Mouse (Mus musculus) myocyte (in vitro differentiated cells): ENCODE measurements around the gene Rsc1a1. TPM values are rescaled to one million over a fixed set of nuclear protein-coding genes. Genes with fewer than 3 reads are reported as not detected.

Experiments
- H3K27me3 ChIP-seq: one replicate; pipeline ENCODE4 v1.6.1; 2011; ENCODE audit not compliant: control insufficient read depth, insufficient read depth, insufficient read length
- H3K36me3 ChIP-seq: one replicate; pipeline ENCODE4 v1.6.1; 2011; ENCODE audit not compliant: control insufficient read depth, insufficient read depth
- H3K4me2 ChIP-seq: one replicate; pipeline ENCODE4 v1.6.1; 2011; ENCODE audit warnings: low read depth, control low read depth
- H3K4me3 ChIP-seq: one replicate; pipeline ENCODE4 v1.5.1; 2011; ENCODE audit warnings: mild to moderate bottlenecking, control low read depth, moderate library complexity
- H3K79me2 ChIP-seq: one replicate; pipeline ENCODE4 v1.6.1; 2011; ENCODE audit not compliant: control insufficient read depth, insufficient read depth
- H3ac ChIP-seq: one replicate; pipeline ENCODE4 v1.6.1; 2011; ENCODE audit not compliant: control insufficient read depth, insufficient read length
- CEBPB ChIP-seq: IDR thresholded peaks from 2 replicates; pipeline ENCODE4 v1.6.1; 2011; ENCODE audit warnings: mild to moderate bottlenecking, moderate library complexity; ENCODE audit not compliant: poor library complexity, insufficient read depth, severe bottlenecking
- E2F4 ChIP-seq: IDR thresholded peaks from one replicate; pipeline ENCODE4 v1.6.1; 2011; ENCODE audit warnings: mild to moderate bottlenecking, control low read depth, moderate library complexity; ENCODE audit not compliant: insufficient read depth
- MAX ChIP-seq: IDR thresholded peaks from one replicate; pipeline ENCODE4 v1.6.1; 2011; ENCODE audit warnings: low read depth, mild to moderate bottlenecking, control low read depth
- MYOD1 ChIP-seq, 3 experiments: IDR thresholded peaks; one replicate each; pipeline ENCODE4 v1.6.1; 2011; ENCODE audit warnings: control low read depth in 2 of 3, low read depth in 2 of 3, mild to moderate bottlenecking in 2 of 3, moderate library complexity in 1 of 3; ENCODE audit not compliant: insufficient read length in 2 of 3, control insufficient read depth in 1 of 3
- MYOG ChIP-seq, 3 experiments: IDR thresholded peaks; one replicate each; pipeline ENCODE4 v1.6.1; 2011; ENCODE audit warnings: control low read depth in 2 of 3, low read depth in 2 of 3, mild to moderate bottlenecking in 2 of 3; ENCODE audit not compliant: insufficient read length in 2 of 3, control insufficient read depth in 1 of 3, insufficient read depth in 1 of 3
- POLR2A ChIP-seq: IDR thresholded peaks from one replicate; pipeline ENCODE4 v1.6.1; 2011; ENCODE audit warnings: low read depth, mild to moderate bottlenecking, control low read depth, moderate library complexity; ENCODE audit not compliant: insufficient read length
- POLR2AphosphoS2 ChIP-seq: IDR thresholded peaks from one replicate; pipeline ENCODE4 v1.6.1; 2011; ENCODE audit warnings: low read depth, control low read depth; ENCODE audit not compliant: insufficient read length
- REST ChIP-seq: IDR thresholded peaks from one replicate; pipeline ENCODE4 v1.6.1; 2011; ENCODE audit warnings: mild to moderate bottlenecking, control low read depth, moderate library complexity; ENCODE audit not compliant: insufficient read depth, insufficient read length
- SRF ChIP-seq: IDR thresholded peaks from one replicate; pipeline ENCODE4 v1.6.1; 2011; ENCODE audit warnings: low read depth; ENCODE audit not compliant: control insufficient read depth, insufficient read length
- TCF12 ChIP-seq: IDR thresholded peaks from one replicate; pipeline ENCODE4 v1.6.1; 2011; ENCODE audit warnings: mild to moderate bottlenecking, control low read depth; ENCODE audit not compliant: poor library complexity, insufficient read depth, severe bottlenecking
- TCF3 ChIP-seq: IDR thresholded peaks from one replicate; pipeline ENCODE4 v1.6.1; 2011; ENCODE audit warnings: low read depth, control low read depth; ENCODE audit not compliant: insufficient read length
- USF1 ChIP-seq: IDR thresholded peaks from one replicate; pipeline ENCODE4 v1.6.1; 2011; ENCODE audit warnings: low read depth, mild to moderate bottlenecking, control low read depth, moderate library complexity
- polyA plus RNA-seq: library from polyadenylated mRNA; unstranded; fragments of >200 nt; fragmentation: generic; extraction: Trizol; gene quantifications from one replicate; pipeline ENCODE4 v1.2.1, GENCODE M21; 2012; ENCODE audit warnings: missing spikeins

Rsc1a1 gene
- polyA plus RNA-seq, 1 experiment: 5.8 TPM

GRCm38 (mm10) chr4:141722731-141723672 is 37.6 kb upstream of the Rsc1a1 start, which contains the start of gene Ddi2:
Gene Ddi2, minus strand, starts transcription at chr4:141723419.
- Histone ChIP-seq H3K4me3 (peak within 1 kb of the TSS; percentile 62), H3K79me2 (peaks cover 48% of the 10 kb centered on the region), H3K36me3 (peaks cover 10% of the 10 kb centered on the region), H3K4me2 (peak within 1 kb of the TSS; percentile 96), H3K27me3 (no peaks in the 10 kb centered on the region), H3ac (peak within 1 kb of the TSS; percentile 96)
- TF ChIP-seq TCF12: no peak
- no peak for TF ChIP-seq TCF3
- peak; percentile 83 for TF ChIP-seq POLR2AphosphoS2
- TF ChIP-seq POLR2A: peak; percentile 87
- peak in 2 of 3 experiments; percentile 18 to 41 for TF ChIP-seq MYOG (IDR thresholded peaks at IDR 0.05; ENCODE audit: control insufficient read depth in 1 of 3, insufficient read depth in 1 of 3, insufficient read length in 2 of 3, low read depth in 2 of 3)
- TF ChIP-seq CEBPB: no peak
- TF ChIP-seq USF1: no peak
- peak in 2 of 3 experiments; percentile 4 to 32 for TF ChIP-seq MYOD1 (IDR thresholded peaks at IDR 0.05; ENCODE audit: control insufficient read depth in 1 of 3, insufficient read length in 2 of 3, low read depth in 2 of 3)

GRCm38 (mm10) chr4:141721961-141722360 is 36.6 kb upstream of the Rsc1a1 start:
- Histone ChIP-seq H3K79me2 (peaks cover 58% of the 10 kb centered on the region), H3ac (no peak overlapping the region), H3K4me2 (peak overlapping the region; percentile 94), H3K4me3 (peak overlapping the region; percentile 62), H3K27me3 (no peaks in the 10 kb centered on the region), H3K36me3 (peaks cover 10% of the 10 kb centered on the region)
- TF ChIP-seq MYOG (IDR thresholded peaks at IDR 0.05; ENCODE audit: control insufficient read depth in 1 of 3, insufficient read depth in 1 of 3, insufficient read length in 2 of 3, low read depth in 2 of 3) (no peak), CEBPB (no peak), SRF (no peak), TCF12 (no peak), POLR2AphosphoS2 (no peak), REST (no peak), MYOD1 (IDR thresholded peaks at IDR 0.05; ENCODE audit: control insufficient read depth in 1 of 3, insufficient read length in 2 of 3, low read depth in 2 of 3) (no peak), TCF3 (no peak)

GRCm38 (mm10) chr4:141720761-141721523 is 35.5 kb upstream of the Rsc1a1 start:
- H3K4me2 ChIP-seq: peak overlapping the region; percentile 94
- peaks cover 69% of the 10 kb centered on the region for H3K79me2 ChIP-seq
- no peak overlapping the region for H3ac ChIP-seq
- no peaks in the 10 kb centered on the region for H3K27me3 ChIP-seq
- TF ChIP-seq MAX (no peak), REST (no peak), POLR2A (no peak), MYOG (IDR thresholded peaks at IDR 0.05; ENCODE audit: control insufficient read depth in 1 of 3, insufficient read depth in 1 of 3, insufficient read length in 2 of 3, low read depth in 2 of 3) (no peak)
- H3K4me3 ChIP-seq: peak overlapping the region; percentile 62
- H3K36me3 ChIP-seq: peaks cover 10% of the 10 kb centered on the region

GRCm38 (mm10) chr4:141719304-141719703 is 33.9 kb upstream of the Rsc1a1 start:
- TF ChIP-seq TCF3 (no peak), POLR2AphosphoS2 (no peak), CEBPB (no peak), MAX (no peak), SRF (no peak), TCF12 (no peak), MYOD1 (IDR thresholded peaks at IDR 0.05; ENCODE audit: control insufficient read depth in 1 of 3, insufficient read length in 2 of 3, low read depth in 2 of 3) (no peak), REST (no peak), POLR2A (no peak), MYOG (IDR thresholded peaks at IDR 0.05; ENCODE audit: control insufficient read depth in 1 of 3, insufficient read depth in 1 of 3, insufficient read length in 2 of 3, low read depth in 2 of 3) (no peak), USF1 (no peak), E2F4 (no peak)
- no peak overlapping the region for H3K4me3 ChIP-seq
- no peaks in the 10 kb centered on the region for H3K27me3 ChIP-seq
- peaks cover 10% of the 10 kb centered on the region for H3K36me3 ChIP-seq
- no peak overlapping the region for H3ac ChIP-seq
- peak overlapping the region; percentile 94 for H3K4me2 ChIP-seq
- H3K79me2 ChIP-seq: peaks cover 83% of the 10 kb centered on the region
